Mouse (Mus musculus): ENCODE results near the gene Dennd1a.

DNA sequence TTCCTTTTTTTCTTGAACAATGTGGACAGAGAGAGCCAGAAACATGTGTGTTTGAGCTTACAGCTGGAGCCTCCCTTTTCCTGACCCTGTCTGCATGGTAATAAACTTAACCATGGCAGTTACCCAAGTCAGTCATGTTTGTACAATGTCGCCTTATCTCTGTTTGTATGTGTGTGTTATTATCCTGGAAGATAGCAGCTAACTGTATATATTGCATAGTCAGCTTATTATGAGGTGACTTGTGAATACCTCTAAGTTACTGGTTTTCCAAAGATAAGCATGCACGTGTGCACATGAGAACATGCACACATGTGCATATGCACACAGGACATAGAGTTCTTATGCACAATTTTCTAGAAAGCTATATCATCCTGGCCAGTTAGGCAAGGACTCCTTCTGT is 13.8 kb upstream of the Dennd1a start:
- TF ChIP-seq POLR2A (IDR thresholded peaks at IDR 0.05; ENCODE audit: extremely low read depth, insufficient read depth, low read length) (no peak), CTCF (IDR thresholded peaks at IDR 0.05; ENCODE audit: low read depth, low read length) (no peak)

All from liver, adult 2 months (tissue).